Mouse (Mus musculus) lung, adult 18-20 months (tissue): ENCODE data around the gene Agpat1.

Experiments
- DNase-seq, 2 experiments: peaks; one replicate each; pipeline ENCODE4 v3.0.0; 2022; ENCODE audit warnings: mixed read lengths in 2 of 2

The Agpat1 gene

DNA sequence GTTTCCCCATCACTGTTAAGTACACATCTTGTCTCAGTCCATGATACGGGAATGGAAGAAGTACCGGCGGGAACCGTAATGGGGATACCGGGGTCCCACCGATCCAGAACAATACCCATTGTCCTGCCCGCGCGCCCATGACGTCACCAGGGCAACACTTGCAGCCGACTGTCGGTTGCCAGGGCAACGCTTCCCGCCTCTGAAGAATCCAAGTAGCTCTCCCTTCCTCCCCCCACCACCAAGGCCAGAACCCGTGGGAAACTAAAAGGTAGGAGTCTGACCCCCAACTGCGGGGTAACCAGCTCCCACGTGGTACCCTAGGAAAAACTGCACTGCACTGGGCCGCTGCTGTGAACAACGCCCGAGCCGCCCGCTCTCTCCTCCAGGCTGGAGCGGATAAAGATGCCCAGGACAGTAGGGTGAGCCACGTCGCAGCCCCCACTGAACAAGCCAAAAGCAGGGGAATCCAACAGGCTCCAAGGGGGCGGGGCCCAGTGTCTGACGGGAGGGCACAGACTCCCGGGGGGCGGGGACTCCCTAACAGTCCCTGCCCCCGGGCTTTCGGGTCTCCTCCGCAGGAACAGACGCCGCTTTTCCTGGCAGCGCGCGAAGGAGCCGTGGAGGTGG lies 17.2 kb upstream of the Agpat1 start:
- peak; percentile 82 to 88 for DNase-seq

DNA sequence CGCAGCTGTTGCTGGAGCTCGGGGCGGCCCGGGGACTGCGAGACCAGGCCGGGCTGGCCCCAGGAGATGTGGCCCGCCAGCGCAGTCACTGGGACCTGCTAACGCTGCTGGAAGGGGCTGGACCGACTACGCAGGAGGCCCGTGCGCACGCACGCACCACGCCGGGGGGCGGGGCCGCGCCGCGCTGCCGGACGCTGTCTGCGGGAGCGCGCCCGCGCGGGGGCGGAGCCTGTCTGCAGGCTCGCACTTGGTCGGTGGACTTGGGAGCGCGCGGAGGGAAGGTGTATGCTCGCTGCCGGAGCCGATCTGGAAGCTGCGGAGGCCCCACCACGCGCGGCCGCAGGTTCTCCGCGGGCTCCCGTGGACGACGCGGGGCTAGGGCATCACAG lies 16.6 kb upstream of the Agpat1 start:
- DNase-seq = peak; percentile 95 to 96

DNA sequence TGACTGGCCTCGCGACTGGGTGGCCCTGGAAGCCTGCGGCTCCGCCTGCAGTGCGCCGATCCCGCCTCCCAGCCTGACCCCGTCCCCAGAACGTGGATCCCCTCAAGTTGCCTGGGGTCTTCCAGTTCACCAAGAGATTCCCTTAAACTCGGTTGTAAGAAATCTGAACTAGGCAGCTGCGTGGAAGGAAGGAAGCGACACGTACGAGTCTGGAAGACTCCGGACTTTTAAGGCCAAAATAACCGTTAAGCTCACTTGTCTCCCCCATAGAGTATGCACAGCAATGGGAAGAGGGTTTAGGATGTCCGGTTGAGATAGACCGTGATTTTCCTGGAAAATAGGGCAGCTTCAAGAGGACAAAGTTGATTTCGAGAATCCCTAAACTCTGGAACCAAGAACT lies 16.2 kb upstream of the Agpat1 start:
- DNase-seq = no peak

DNA sequence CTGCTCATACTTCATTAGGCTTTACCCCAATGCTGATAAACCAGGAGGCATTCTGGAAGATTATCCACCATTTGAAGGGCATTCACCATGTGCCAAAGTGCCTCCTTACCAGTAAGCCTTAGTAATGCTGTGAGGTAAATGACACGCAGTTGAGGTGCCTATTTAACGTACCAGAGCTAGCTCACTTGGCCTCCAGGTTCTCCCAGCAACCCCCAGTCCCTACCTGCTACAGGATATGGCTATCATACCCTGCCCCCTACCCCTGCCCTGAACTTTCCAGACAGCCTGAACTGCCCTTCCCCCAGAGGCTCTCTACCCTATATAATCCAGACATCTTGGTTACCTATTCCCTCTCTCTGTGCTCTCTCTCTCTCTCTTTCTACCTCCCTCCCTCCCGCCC lies 15.3 kb upstream of the Agpat1 start:
- no peak for DNase-seq

DNA sequence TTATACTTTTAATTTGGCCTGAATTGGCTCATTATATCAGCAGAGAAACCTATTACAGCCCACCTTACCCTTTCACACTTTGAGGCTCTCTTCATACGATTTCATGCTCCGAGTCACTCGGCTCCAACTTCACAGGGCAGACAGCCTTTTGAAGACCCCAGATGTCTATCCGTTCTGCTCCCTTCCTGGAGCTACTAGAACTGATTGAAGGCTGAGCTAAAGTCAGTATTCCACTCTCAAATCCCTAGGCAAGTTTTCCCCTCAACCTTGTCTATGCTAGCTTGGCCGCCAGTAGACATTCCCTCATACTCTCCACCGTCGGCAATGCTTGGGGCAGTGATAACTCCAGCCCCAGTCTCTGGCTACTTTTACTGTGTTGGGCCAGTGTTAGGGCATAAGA lies 14.9 kb upstream of the Agpat1 start:
- no peak for DNase-seq

DNA sequence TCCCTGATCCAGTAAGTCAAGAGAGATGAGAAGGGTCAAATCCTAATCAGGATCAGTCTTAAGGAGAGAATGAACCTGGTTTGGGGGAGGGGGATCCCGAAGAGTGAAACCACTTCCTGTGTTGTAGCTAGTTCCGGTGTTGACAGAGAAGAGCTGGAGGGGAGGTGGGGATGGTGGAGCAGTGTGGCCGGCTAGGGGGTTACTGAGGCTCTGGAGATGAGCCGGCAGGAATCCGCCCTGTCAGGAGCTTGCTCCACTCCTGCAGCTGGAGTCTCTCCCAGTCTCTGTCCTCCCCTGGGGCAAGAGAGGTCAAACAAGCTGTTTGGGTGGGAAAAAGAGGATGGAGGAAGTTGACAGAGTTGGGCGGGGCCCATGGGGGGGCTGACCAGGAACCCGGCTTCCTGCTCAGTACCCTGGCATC lies 14.4 kb upstream of the Agpat1 start, which contains the start of gene Gpsm3:
Gene Gpsm3 (plus strand): TSS at position 126 of the 421 bp plus-strand sequence.
- DNase-seq = peak; percentile 72 to 76

DNA sequence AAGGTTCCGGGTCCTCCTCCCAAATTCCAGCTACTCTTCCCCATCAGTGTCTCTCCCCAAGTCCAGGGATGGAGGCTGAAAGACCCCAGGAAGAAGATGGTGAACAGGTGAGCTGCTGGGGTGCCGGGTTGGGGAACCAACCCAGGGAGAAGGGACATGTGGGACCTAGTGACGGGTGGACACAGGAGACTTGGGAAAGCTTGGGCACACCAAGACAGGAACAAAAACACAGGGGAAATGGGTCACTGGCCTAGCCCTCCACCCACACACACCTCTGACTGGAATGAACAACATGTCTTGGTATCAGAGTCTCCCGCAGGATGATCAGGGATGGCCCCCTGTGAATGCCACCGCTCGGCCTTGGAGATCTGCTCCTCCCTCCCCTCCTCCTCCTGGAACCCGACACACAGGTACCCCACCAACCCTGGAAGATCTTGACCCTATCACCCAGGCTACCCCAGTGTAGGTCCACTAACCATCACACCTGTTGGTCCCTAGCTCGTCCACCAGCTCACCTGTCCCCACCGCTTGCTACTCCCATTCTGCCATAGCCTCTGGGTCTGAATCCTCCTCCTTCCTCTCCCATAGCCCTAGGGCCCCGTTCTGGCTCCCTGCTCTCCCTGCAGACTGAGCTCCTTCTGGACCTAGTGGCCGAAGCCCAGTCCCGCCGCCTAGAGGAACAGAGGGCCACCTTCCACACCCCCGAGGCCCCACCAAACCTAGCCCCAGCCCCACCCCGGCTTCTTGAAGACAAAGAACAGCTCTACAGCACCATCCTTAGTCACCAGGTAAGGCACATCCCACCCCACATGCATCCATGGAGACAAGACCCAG lies 13.7 kb upstream of the Agpat1 start:
- no peak for DNase-seq

DNA sequence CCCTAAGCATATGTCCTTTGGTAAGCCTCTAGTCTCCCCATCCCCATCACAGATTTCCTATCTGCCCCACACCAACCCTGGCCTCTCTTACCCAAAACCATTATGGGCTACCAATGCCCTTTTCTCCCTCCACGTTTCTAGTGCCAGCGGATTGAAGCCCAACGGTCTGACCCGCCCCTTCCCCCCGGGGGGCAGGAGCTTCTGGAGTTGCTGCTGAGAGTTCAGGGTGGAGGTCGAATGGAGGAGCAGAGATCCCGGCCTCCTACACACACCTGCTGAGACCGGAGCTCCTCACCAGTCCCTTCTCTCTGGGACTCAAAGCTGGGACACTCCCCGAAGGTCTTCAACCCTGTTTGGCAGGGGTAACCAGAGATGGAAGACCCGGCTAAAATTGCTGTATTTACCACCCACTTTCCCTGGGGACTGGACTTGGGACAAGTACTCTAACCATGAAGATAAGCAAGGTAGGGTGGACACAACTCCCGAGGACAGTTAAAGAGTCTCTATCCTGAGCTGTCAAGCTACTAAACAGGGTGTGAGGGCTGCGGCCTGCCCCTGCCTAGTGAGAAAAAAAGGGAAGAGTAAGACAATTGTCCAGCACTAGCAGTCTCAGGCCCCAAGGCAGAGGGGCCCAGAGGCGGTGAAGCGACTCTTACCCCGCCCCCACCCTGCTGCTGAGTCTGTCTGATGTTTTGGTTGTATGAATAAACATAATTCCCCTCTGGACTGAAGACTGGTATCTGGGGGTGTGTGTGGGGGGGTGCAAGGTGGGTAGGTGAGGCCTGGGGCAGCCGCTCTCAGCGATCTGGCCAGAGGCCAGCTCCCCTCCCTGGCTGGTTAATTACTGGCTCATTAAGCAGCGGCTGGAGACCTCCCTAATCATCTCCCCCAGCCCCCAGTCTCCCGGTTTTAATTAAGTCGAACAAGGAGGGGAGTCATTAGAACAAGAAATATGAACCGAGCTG lies 12.8 kb upstream of the Agpat1 start, which contains the start of gene Pbx2:
Gene Pbx2 (plus strand): TSS at position 238 of the 965 bp plus-strand sequence.
- no peak for DNase-seq

DNA sequence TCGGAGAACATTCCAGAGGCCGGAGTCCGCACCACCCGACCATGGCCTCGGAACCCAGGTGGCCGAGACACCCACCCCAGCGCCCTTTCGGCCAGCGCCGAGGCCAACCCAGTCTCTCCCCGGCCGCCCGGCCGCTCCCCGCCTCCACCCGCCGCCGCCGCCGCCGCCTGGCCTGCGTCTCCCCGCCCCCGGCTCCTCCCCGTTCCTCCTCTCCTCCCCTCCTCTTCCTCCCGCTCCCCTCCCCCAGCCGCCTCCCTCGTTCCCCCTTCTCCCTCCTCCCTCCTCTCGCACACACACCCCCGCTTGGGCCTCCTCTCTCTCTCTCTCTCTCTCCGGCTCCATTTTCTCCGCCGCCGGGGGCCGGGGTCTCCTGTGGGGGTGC lies 12.1 kb upstream of the Agpat1 start:
- peak; percentile 89 to 92 for DNase-seq

DNA sequence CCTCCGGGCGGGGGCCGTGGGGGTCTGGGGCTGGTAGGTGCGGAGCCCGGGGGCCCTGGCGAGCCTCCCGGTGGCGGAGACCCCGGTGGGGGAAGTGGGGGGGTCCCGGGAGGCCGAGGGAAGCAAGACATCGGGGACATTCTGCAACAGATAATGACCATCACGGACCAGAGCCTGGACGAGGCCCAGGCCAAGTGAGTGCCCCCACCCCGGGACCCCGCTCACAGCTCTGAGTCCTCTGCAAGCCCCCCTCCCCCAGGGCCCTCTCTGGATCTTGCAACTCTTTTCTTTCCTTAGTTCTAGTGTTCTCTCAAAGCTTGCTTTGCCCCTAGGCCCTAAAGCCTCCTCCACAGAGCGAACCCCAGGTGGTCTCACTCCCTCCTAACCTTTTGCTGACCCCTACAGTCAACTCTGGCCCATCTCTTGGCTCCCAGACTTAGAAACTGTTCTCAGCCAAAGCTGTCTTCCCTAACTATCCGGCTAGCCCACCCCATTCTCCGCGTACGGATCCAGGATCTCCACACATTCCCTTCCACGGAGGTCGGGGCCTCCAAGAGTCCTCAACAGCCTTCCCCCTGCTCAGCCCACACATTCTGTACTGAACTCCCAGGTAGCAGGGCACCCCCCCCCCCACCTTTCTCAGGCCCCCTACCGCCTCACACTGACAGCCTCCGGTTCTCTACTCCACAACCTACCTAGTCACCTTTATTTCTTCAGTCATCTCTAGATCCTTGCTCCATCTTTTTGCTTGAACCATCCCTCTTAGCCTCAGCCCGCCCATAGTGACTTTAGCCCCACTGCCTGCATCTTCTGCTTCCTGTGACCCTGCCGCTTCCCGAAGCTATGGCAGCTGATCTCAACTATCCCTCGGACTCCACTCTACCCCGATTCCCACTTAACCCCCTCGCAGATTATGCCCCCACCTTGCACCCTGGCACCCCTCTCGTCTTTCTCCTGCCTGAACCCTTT lies 11.2 kb upstream of the Agpat1 start:
- peak in 1 of 2 experiments; percentile 58 for DNase-seq

DNA sequence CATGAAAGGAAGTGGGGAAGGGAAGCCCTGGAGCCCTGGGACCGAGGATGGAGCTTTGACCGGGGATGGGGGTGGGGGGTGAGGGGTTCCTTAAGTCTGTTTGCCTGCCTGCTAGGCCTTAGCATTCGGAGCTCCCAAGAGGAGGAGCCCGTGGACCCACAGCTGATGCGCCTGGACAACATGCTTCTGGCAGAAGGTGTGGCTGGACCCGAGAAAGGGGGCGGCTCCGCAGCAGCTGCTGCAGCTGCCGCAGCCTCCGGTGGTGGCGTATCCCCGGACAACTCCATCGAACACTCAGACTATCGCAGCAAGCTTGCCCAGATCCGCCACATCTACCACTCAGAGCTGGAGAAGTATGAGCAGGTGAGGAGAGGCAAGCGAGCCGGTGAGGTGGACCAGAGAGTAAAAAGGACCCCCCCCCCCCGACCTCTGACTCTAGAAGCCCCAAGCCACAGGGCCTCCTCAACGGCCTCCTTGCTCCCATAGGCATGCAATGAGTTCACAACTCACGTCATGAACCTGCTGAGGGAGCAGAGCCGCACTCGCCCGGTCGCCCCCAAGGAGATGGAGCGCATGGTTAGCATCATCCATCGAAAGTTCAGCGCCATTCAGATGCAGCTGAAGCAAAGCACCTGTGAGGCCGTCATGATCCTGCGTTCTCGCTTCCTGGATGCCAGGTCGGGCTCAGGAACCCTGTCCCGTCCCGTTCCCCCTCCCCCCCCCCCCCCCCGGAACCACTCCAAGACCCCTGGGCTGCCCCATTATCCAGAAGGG lies 10.1 kb upstream of the Agpat1 start:
- peak in 1 of 2 experiments; percentile 44 for DNase-seq

DNA sequence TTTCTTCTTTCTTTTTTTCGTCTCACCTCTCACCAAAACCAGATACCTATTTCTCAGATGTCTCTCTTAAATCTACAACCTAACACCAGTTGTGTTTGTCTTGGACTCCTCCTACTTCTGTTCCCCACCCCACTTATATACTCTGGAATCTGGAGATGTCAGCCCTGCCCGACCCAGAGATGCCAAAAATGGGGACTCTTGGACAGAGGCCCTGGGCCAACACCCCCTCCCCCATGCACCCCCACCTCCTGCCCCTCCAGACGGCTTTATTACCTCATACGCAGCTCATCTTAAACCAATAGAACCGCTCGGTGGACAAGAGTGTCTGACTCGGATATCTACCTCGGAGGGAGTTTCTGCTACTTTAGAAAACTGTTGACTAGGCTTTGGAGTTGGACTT lies 8.0 kb upstream of the Agpat1 start:
- DNase-seq = peak in 1 of 2 experiments; percentile 59

DNA sequence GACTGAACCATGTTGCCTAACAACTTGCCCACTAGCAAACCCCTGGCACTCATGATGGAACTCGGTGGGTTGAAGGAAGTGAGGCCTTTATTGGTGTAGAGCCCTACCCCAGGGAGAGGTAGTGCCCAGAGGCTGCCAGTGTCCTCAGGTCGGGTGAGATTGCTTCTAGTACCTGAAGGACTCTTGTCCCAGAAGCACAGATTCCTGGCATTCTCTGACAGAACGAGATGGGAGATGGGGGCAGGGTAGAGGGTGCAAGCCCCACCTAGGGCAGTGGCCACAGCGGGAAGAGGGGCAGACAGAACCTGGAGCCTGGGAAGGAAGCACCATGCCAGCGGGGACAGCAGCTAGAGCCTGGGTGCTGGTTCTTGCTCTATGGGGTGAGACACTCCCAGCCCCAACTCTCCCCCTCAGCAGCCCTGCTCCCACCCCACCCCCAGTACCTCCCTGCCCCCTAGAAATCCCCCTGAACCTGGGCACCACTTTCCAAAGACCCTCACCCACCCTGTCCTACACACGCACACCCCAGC lies 6.4 kb upstream of the Agpat1 start, which contains the start of gene Ager:
Gene Ager (plus strand): TSS at position 297 of the 530 bp plus-strand sequence.
- peak; percentile 81 to 87 for DNase-seq

DNA sequence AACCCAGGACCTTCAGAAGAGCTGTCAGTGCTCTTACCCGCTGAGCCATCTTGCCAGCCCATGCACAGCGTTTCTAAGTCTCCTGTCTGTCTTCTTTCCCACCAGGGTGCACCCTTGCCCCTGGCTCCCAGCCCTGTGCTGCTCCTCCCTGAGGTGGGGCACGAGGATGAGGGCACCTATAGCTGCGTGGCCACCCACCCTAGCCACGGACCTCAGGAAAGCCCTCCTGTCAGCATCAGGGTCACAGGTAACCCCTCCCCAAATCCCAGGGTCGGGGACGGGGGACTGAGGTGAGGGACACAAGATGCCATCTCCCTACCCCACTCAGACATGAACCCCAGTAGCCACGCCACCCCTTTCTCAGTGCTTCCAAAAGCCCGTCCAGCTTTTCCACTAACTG lies 4.2 kb upstream of the Agpat1 start:
- no peak for DNase-seq

DNA sequence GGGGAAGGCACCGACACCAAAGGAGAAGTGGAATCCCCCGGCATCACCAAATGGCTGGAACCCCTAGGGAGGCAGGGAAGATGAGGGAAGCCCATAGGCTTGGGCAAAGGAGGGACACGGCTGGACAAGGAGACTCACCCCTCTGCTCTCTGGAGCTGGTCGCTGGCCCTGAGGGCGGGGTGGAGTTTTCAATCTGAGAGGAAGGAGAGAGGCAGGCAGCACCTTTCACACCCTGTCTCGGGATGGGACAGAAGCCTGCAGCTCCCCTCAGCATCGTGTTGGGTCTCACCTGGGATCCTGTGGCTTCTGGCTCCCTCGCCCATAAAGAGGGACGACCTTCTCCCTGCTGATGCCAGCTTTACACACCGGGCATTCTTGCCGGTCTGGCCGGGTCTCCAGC lies 2.3 kb upstream of the Agpat1 start:
- DNase-seq = no peak

DNA sequence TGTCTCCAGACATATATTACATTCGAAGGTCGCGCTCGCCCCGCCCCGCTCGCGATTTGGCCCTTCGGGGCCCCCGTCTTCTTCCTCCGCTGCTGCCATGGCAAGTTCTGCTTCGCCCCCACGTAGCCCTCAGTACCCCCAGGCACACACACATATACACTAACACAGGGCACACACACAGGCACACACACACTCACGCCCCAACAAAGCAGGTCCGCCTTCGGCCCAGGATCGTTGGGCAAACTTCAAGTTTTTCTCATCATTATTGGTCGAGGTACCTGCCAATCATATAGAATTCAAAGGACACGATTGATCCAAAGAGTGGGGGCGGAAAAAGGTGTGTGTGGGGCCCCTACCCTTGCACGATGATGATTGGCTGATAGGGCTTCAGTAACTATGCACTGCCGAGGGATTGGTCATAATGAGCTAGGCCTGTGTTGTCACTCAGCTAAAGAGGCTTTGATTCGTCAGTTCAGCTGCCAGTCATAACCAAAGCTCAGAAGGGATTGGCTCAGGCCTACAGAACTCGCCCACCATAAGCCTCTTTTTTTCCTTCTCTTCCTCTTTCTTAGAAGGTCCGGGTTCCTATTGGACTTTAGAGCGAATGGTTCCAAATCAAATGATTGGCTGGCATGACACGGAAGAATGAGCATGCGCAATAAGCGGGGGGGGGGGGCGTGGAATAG lies 544 bp upstream of the Agpat1 start, which contains the start of gene Rnf5:
Gene Rnf5 (minus strand): TSS at position 316 of the 686 bp plus-strand sequence.
- peak; percentile 99 to 100 for DNase-seq

DNA sequence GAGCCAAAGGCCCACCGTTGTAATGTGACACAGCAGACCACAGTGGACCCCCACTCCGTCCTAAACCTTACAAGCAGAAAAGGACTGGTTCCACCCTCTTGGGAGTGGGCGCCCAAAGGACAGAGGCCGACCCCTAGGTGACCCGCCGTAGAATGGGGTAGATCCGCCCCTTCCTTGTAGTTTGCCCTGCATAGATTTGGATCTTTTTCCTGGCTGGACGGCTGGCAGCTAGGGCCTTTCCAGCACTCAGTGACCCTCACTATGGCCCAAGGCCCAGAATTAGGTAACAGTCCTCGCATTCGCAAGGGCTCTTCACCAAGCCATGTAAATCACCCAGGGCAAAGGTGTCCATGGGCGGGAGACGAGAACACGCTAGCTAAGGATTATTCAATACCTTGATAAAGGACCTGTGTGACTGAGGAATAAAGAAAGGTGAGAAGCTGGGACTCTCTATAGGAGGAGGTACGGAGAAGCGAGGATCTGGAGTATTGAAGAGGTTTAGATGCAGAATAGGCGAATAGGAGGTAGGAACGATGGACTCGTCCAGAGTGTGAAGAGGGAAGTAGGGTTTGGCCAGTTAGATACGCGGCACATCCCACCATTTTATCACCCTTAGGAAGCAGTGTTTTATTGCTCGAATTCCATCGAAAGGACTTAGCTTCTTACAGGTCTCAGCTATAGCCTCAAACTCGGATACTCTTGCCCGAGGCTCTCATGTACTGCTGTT lies 612 bp downstream of the Agpat1 start:
- DNase-seq = peak; percentile 80 to 86

DNA sequence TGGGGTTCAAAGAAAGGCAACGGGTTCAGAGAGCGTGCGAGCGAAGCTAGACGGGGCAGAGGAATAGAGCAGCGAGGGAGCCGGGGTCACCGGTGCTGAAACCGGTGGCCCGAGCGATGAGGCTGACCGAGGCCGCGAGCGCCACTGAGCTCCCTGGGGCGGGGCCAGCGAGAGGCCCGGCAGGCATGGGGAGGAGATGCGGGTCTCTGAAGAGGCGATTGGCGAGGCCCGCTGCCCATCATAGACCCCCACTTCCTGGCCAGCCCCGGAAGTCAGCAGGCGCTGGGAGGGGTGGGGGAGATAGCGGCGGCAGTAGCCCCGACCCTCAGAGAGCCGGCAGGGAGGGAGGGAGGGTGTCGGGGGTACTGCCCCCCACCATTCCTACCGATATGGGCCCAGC lies 1.5 kb downstream of the Agpat1 start:
- peak; percentile 97 for DNase-seq
